Mouse (Mus musculus): ENCODE measurements around the gene Ddx25. TPM values are rescaled to one million over a fixed set of nuclear protein-coding genes. Genes with fewer than 3 reads are reported as not detected.

Ddx25 gene
- total RNA-seq, 2 experiments from 2014 or later: 13.8 to 14.7 TPM

GRCm38 (mm10) chr9:35494937-35495336 lies 63.4 kb downstream of the Ddx25 start:
- DNase-seq (ENCODE audit: low spot score in 2 of 2): no peak

GRCm38 (mm10) chr9:35493733-35494092 lies 64.6 kb downstream of the Ddx25 start:
- DNase-seq (ENCODE audit: low spot score in 2 of 2): no peak

- DNase-seq (ENCODE audit: low spot score in 2 of 2): no peak
Observed at GRCm38 (mm10) chr9:35493033-35493732, 65.1 kb downstream of the Ddx25 start.

- no peak for DNase-seq (ENCODE audit: low spot score in 2 of 2)
Observed at GRCm38 (mm10) chr9:35491109-35491866, 67.0 kb downstream of the Ddx25 start.

GRCm38 (mm10) chr9:35488496-35488895 lies 69.8 kb downstream of the Ddx25 start:
- DNase-seq (ENCODE audit: low spot score in 2 of 2): peak in 1 of 2 experiments; percentile 37

Other genes starting within 250 kb of the Ddx25 start
- gene Cdon, start 137.4 kb downstream of the Ddx25 start, total RNA-seq (2021): 10 to 100 TPM in 1 of 2 experiments, 1 to 10 TPM in 1; 8.5 to 10.4 TPM
- not detected for gene Gm1113, start 40.3 kb downstream of the Ddx25 start, total RNA-seq (2021)
- gene Pus3, start 67 bp upstream of the Ddx25 start, total RNA-seq (2021): 10 to 100 TPM; 12.7 to 13.7 TPM
- gene Pate2, start 11.8 kb upstream of the Ddx25 start, total RNA-seq (2021): 1 to 10 TPM in 1 of 2 experiments, under 1 TPM in 1; 0.74 to 1.6 TPM
- 10 to 100 TPM in 1 of 2 experiments, 1 to 10 TPM in 1; 9.2 to 10.6 TPM for gene Hyls1, start 11.9 kb upstream of the Ddx25 start, total RNA-seq (2021)
- gene Pate4, start 53.4 kb upstream of the Ddx25 start, total RNA-seq (2021): not detected
- gene Pate3, start 89.7 kb upstream of the Ddx25 start, total RNA-seq (2021): not detected
- gene Pate1, start 128.9 kb upstream of the Ddx25 start, total RNA-seq (2021): not detected
- gene Gm17677, start 182.5 kb upstream of the Ddx25 start, total RNA-seq (2021): not detected
- gene Gm17727, start 219.6 kb upstream of the Ddx25 start, total RNA-seq (2021): not detected
- not detected for gene Gm27235, start 231.6 kb upstream of the Ddx25 start, total RNA-seq (2021)
- gene D730048I06Rik, start 231.6 kb upstream of the Ddx25 start, total RNA-seq (2021): not detected

Data from layer of hippocampus, postnatal 14 days (tissue).